ENCODE assay signal across 22 mouse cellular contexts in the genomic region with DNA sequence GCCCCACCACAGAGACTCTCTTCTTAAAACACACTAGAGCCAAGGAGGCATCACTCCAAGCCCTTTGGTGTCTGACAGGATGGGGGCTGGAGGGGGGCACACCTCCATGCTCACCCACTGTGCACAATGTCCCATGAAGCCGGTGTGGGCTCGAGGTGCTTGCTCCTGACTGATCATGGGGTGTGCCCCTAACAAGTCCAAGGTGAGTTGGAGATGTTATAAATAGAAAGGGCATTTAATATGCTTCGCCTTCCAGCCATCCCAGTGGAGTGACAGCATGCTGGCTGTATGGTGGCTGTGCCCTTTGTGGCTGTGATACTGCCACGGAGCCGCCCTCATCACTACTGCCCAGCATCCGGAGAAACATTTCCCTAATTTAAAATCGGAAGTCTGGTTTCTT.
A peak's percentile ranks its signal among the peaks of the same experiment; 100 is the strongest.
DNase-seq lines count a peak whose midpoint lies in the region; ATAC-seq and TF ChIP-seq lines count a peak whose summit lies in the region.
"Had no signal": no experiment of that assay in that cellular context is flagged by ENCODE, and none has a peak within 500 bp of the region (broad histone marks: within the 10 kb centered on the region; RNA-seq: fewer than 3 reads in every experiment).

No protein-coding gene starts in this region.

- TF ChIP-seq CTCF in midbrain, postnatal 0 days (IDR thresholded peaks at IDR 0.05), result no peak

- H3K27ac ChIP-seq in midbrain, postnatal 0 days (ENCODE audit: low read depth, low read length), result no peak overlapping the region
- H3K27ac ChIP-seq: embryonic facial prominence, embryonic 13.5 days; embryonic facial prominence, embryonic 15.5 days; forebrain, embryonic 10.5 days; forebrain, embryonic 12.5 days had no signal

- H3K4me1 ChIP-seq in midbrain, postnatal 0 days (ENCODE audit: insufficient read depth, low read length), result 0 out of 2 replicates have a peak, but pooled peaks cover 3% of the 10 kb centered on the region

- no peaks in the 10 kb centered on the region for H3K27me3 ChIP-seq in midbrain, postnatal 0 days (ENCODE audit: insufficient read depth, low read length)
- H3K27me3 ChIP-seq: embryonic facial prominence, embryonic 15.5 days had no signal

- no peak overlapping the region for H3K9ac ChIP-seq in midbrain, postnatal 0 days (replicated peaks; ENCODE audit: low read length, poor library complexity, severe bottlenecking)
- H3K9ac ChIP-seq: embryonic facial prominence, embryonic 13.5 days; embryonic facial prominence, embryonic 15.5 days; forebrain, embryonic 12.5 days had no signal

- DNase-seq in heart, adult 11 months, result peak; percentile 94
- DNase-seq in heart, postnatal 36 days, result no peak
- DNase-seq in heart, adult 8-10 months (ENCODE audit: low spot score), result peak; percentile 15
- no peak for DNase-seq in heart, postnatal 25 days (ENCODE audit: low spot score)
- DNase-seq in skeletal muscle tissue, adult 2 months (ENCODE audit: low read depth, low spot score), result peak; percentile 26
- DNase-seq in midbrain, postnatal 0 days (ENCODE audit: low spot score), result no peak
- DNase-seq: adrenal gland, adult 2 months; adrenal gland, postnatal 10 days; adrenal gland, postnatal 25 days; cerebellum, adult 11 months; cerebellum, adult 18-20 months; cerebellum, adult 8-10 months; cerebellum, adult 9-11 months; cerebellum, postnatal 14 days; cerebellum, postnatal 36 days; embryo, embryonic 11 days had no signal

- ATAC-seq in midbrain, postnatal 0 days (ENCODE audit: low FRiP score), result no peak
- ATAC-seq: forebrain, embryonic 14.5 days had no signal

- H3K36me3 ChIP-seq in midbrain, postnatal 0 days (ENCODE audit: insufficient read depth, low read length), result no peaks in the 10 kb centered on the region
- H3K36me3 ChIP-seq: embryonic facial prominence, embryonic 13.5 days; embryonic facial prominence, embryonic 15.5 days; forebrain, embryonic 10.5 days; forebrain, embryonic 12.5 days had no signal

- WGBS in midbrain, postnatal 0 days, result 88% methylated on average over 7 of the region's 7 CpGs

- no peaks in the 10 kb centered on the region for H3K9me3 ChIP-seq in midbrain, postnatal 0 days (ENCODE audit: low read length)
- H3K9me3 ChIP-seq: embryonic facial prominence, embryonic 13.5 days; embryonic facial prominence, embryonic 15.5 days; forebrain, embryonic 10.5 days; forebrain, embryonic 12.5 days had no signal

- intact Hi-C loops in heart, postnatal 36 days (cut with DNase I), result no loop called here
- intact Hi-C loops in heart, postnatal 25 days (cut with DNase I), result no loop called here

- no peak overlapping the region for H3K4me2 ChIP-seq in midbrain, postnatal 0 days (ENCODE audit: low read depth, low read length, poor library complexity, severe bottlenecking)
- H3K4me2 ChIP-seq: embryonic facial prominence, embryonic 13.5 days; embryonic facial prominence, embryonic 15.5 days; forebrain, embryonic 12.5 days had no signal

- H3K4me3 ChIP-seq in midbrain, postnatal 0 days (ENCODE audit: low read depth, low read length), result no peak overlapping the region
- H3K4me3 ChIP-seq: embryonic facial prominence, embryonic 13.5 days; embryonic facial prominence, embryonic 15.5 days; erythroblast, embryonic 14.5 days; forebrain, embryonic 10.5 days; forebrain, embryonic 12.5 days had no signal

Comparison
In these comparisons a context has a peak if more than half of its experiments do, and no peak if none do; other contexts are left out.
1. DNase-seq: peak in heart, adult 11 months (single experiment), heart, adult 8-10 months (single experiment) and skeletal muscle tissue, adult 2 months (single experiment); none in heart, postnatal 36 days (0 of 2), heart, postnatal 25 days (single experiment) and midbrain, postnatal 0 days (single experiment).